Mouse (Mus musculus) testis, adult 2 months (tissue): ENCODE measurements around the gene 9330161L09Rik. TPM values are rescaled to one million over a fixed set of nuclear protein-coding genes. Genes with fewer than 3 reads are reported as not detected.

Experiments
- H3K27ac ChIP-seq: fragments of 200-500 bp; 2 replicates; pipeline ENCODE4 v1.5.1; 2012; ENCODE audit warnings: low read depth, low read length; ENCODE audit not compliant: control insufficient read depth, insufficient read depth
- H3K27me3 ChIP-seq: fragments of 200-500 bp; 2 replicates; pipeline ENCODE4 v1.6.1; 2012; ENCODE audit warnings: mild to moderate bottlenecking, low read length, moderate library complexity; ENCODE audit not compliant: control insufficient read depth, insufficient read depth
- H3K36me3 ChIP-seq: fragments of 200-500 bp; 2 replicates; pipeline ENCODE4 v1.6.1; 2012; ENCODE audit warnings: mild to moderate bottlenecking, low read length; ENCODE audit not compliant: control insufficient read depth, insufficient read depth
- H3K4me1 ChIP-seq: fragments of 200-500 bp; 2 replicates; pipeline ENCODE4 v1.6.1; 2012; ENCODE audit warnings: low read length; ENCODE audit not compliant: control insufficient read depth, insufficient read depth
- H3K4me3 ChIP-seq: fragments of 200-500 bp; 2 replicates; pipeline ENCODE4 v1.5.1; 2012; ENCODE audit warnings: low read depth, mild to moderate bottlenecking, low read length, moderate library complexity, mixed read lengths; ENCODE audit not compliant: control insufficient read depth
- CTCF ChIP-seq: fragments of 200-500 bp; IDR thresholded peaks from 2 replicates; pipeline ENCODE4 v1.5.1; 2012; ENCODE audit warnings: low read depth, mild to moderate bottlenecking, inconsistent platforms, low read length, moderate library complexity; ENCODE audit not compliant: control insufficient read depth, insufficient read depth, insufficient replicate concordance
- POLR2A ChIP-seq: fragments of 200-500 bp; IDR thresholded peaks from 2 replicates; pipeline ENCODE4 v1.6.1; 2012; ENCODE audit warnings: low read depth, mild to moderate bottlenecking, inconsistent platforms, low read length, moderate library complexity; ENCODE audit not compliant: control insufficient read depth
- polyA plus RNA-seq: library from polyadenylated mRNA; depleted of rRNA; stranded (reverse); fragments of >200 nt; gene quantifications from 2 replicates; pipeline ENCODE4 v1.2.3, GENCODE M21; 2012

9330161L09Rik gene
- polyA plus RNA-seq, 1 experiment = 0.52 TPM

DNA sequence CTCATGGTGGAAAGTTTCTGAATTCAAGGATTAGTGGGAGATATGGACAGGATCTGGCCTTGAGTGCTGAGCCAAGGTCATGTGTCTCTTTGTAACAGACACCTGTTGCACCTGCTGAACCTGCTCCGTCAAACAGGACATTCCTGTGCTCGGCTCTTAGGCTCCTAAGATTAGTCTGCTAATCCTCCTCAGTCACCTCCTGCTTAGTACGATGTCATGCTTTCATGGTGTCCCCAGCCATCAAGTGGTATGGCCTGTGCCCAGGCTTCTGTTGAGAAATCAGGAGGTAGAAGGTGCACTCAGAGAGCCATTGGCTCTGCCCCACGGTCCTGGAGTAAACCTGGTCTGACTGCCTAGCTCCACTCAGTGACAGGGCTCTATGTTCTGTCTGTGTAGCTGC lies 36.8 kb downstream of the 9330161L09Rik start:
- Histone ChIP-seq H3K4me1 (peaks cover 18% of the 10 kb centered on the region), H3K4me3 (no peak overlapping the region), H3K27me3 (no peaks in the 10 kb centered on the region), H3K27ac (no peak overlapping the region), H3K36me3 (no peaks in the 10 kb centered on the region)
- TF ChIP-seq CTCF (no peak), POLR2A (no peak)

DNA sequence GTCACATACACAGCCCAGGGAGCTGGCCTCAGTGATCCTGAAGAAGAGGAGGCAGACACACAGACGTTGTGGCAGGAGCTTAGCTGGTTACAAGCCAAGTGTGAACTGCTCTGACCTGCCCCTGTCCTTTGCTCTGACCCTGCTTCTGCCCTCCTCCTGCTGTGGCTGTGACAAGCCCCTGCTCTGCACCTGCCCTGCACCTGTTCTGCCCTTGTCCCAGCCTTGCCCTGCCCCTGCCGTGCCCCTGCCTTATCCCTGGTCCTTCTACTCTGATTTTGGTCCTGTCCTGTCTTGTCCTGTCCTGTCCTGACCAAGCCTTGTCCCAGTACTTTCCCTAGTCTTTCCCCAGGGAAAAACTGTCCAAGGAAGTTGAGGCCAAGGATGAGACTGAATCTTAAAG lies 38.8 kb downstream of the 9330161L09Rik start:
- Histone ChIP-seq H3K4me3 (no peak overlapping the region), H3K36me3 (no peaks in the 10 kb centered on the region), H3K27ac (no peak overlapping the region), H3K4me1 (peaks cover 18% of the 10 kb centered on the region), H3K27me3 (no peaks in the 10 kb centered on the region)
- TF ChIP-seq CTCF (no peak), POLR2A (no peak)

DNA sequence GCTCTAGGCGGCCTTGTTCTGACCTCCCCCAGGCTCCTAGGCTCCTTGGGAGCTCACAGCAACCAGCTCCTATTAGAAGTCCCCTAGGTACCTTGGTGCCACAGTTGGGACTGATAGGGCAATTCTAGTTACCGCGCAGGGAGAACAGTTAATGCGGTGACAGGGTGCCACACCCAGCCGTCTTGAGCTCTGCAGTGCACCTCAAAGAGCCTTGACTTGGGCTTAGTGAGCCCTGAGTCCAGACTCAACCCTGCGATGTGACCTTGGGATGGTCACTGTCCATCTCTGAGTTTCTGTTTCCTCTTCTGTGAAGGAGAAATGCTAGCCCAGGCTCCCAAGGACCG lies 39.3 kb downstream of the 9330161L09Rik start:
- H3K4me3 ChIP-seq = peak overlapping the region; percentile 23; the same call in 1 of the 2 replicates
- no peak overlapping the region for H3K27ac ChIP-seq
- TF ChIP-seq POLR2A = no peak
- TF ChIP-seq CTCF = no peak
- H3K4me1 ChIP-seq = peaks cover 18% of the 10 kb centered on the region
- no peaks in the 10 kb centered on the region for H3K27me3 ChIP-seq
- H3K36me3 ChIP-seq = no peaks in the 10 kb centered on the region

DNA sequence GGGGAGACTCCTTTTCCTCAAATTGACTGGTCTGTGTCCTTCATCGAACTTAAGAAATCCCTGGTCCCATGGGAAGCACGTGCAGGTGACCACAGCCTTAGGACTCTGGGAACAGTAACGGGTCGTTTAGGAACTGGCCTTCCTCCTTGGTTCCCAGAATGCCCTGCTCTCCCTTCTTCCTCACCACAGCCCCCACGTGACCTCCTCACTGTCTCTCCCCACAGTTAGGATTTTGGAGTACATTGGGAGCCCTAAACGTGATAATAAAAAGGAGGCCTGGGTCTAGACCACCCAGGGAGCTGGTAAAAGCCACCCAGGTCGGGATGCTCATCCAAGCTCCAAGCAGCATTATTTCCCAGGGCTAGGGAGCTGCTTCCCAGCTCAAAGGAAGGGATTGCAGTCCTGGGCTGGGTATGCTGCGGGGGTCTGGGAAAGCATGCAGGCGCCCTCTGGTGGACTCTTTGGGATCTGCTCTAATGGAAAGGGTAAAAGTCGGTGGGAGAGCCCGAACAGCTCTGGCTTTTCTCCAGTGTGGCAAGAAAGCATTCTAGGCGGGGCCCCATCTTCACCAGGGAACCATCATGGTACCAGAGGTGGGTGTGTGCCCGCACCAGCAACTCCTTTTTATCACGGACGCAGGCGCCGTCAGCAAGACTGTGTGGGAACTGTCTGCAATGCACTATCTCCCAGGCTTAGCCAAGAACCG lies 39.8 kb downstream of the 9330161L09Rik start:
- Histone ChIP-seq H3K4me1 (peaks cover 18% of the 10 kb centered on the region), H3K27me3 (no peaks in the 10 kb centered on the region), H3K27ac (peak overlapping the region; percentile 64), H3K4me3 (peak overlapping the region; percentile 41), H3K36me3 (no peaks in the 10 kb centered on the region)
- TF ChIP-seq CTCF = peak; percentile 74
- no peak for TF ChIP-seq POLR2A

DNA sequence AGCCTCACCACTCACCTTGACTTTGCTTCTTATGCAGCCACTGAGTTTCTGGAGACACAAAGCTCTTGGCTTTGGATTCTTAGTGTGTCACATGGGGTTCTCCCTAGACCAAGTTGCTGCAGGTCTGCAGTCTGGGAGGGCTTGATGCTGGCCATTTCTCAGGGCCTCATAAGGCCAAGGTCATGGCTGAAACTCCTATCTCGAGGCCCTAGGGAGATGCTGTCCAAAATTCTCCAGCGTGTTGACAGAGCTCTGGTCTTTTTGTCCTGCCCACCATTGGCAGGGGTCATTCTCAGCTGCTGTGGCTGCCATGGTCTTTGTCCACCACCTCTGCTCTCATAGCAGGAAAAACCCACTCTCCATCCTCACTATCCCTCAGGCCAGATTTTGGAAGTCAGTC lies 40.4 kb downstream of the 9330161L09Rik start:
- TF ChIP-seq CTCF = no peak
- TF ChIP-seq POLR2A = no peak
- H3K27me3 ChIP-seq = no peaks in the 10 kb centered on the region
- peaks cover 18% of the 10 kb centered on the region for H3K4me1 ChIP-seq
- H3K4me3 ChIP-seq = peak overlapping the region; percentile 41; the same call in 1 of the 2 replicates
- H3K36me3 ChIP-seq = no peaks in the 10 kb centered on the region
- H3K27ac ChIP-seq = peak overlapping the region; percentile 64

DNA sequence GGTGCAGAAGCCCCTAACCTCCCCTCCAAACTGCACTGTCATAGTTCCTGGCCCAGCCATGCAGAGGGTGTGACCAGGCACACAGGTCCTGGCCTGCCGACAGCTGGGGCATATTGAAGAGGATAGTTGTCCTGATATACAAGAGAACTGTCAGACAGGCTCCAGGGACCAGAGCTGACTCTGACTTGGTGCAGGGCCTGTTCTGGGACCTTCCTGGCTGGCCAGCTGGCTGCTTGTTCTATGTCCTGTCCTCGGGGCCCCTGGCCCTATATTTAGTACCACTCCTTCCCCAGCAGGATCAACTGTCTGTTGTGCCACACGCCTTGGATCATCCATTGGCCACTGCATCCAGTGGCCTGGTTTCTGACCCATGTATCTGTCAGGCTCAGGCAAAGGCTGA lies 45.3 kb downstream of the 9330161L09Rik start:
- no peak overlapping the region for H3K4me3 ChIP-seq
- H3K27me3 ChIP-seq = no peaks in the 10 kb centered on the region
- TF ChIP-seq CTCF = no peak
- no peak for TF ChIP-seq POLR2A
- no peak overlapping the region for H3K27ac ChIP-seq
- H3K36me3 ChIP-seq = no peaks in the 10 kb centered on the region
- H3K4me1 ChIP-seq = peaks cover 4% of the 10 kb centered on the region

DNA sequence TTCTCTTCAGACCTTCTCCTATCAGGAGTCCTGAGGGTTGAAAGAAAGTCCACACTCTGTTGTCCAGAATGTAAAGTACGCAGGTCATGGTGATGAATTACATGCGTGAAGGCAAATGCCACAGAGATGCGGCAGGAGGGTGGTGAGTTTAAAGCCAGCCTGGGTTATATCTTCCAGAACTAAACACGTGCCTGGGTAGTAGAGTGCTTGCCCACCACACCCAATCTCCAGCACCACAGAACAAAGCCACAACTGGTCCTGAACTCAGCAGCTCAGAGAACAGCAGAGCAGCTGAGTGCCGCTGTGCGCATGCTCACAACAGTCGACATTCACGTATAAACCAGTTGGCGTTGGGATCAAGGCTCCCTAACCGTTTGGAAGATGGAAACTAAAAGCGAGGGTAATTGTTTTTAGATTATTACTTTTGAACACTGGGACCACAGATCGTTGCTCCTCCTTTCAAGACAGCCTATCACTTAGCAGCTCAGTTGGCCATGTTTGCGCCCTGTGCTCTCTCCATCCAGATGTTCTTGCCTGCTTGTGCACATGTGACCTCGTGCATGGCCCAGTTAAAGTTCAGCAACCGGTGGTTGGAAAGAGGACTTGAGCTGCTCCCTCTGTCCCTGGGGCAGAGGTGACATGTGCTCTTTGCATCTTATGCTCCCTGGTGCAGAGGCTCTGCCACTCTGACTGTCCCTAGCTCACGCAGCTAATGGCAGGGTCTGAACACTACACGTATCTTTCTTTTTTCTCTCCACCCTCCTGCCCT lies 45.9 kb downstream of the 9330161L09Rik start:
- Histone ChIP-seq H3K36me3 (no peaks in the 10 kb centered on the region), H3K4me1 (no peaks in the 10 kb centered on the region), H3K4me3 (no peak overlapping the region), H3K27me3 (no peaks in the 10 kb centered on the region), H3K27ac (no peak overlapping the region)
- TF ChIP-seq POLR2A (no peak), CTCF (no peak)

DNA sequence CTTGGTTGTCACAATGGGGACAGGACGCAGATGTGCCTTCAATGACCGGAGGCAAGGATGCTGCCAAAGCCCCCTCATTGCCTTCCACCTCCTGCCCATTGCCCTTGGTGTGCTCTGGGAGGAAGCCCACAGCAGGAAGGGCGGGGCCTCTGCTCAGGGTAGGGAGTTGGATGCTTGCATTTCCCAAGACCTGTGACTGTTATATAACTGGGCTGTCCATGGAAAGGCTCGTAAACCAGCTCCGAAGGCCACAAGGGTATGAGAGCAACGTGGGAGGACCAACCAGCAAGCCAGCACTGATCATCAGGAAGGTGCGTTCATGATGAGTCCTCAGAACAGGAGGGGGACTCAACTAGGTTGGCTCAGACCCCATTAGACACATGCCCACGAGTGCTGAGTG lies 46.8 kb downstream of the 9330161L09Rik start:
- Histone ChIP-seq H3K27ac (no peak overlapping the region), H3K4me1 (no peaks in the 10 kb centered on the region), H3K36me3 (no peaks in the 10 kb centered on the region), H3K4me3 (no peak overlapping the region), H3K27me3 (no peaks in the 10 kb centered on the region)
- TF ChIP-seq CTCF = no peak
- TF ChIP-seq POLR2A = no peak
